Mouse (Mus musculus) right cerebral cortex, postnatal 10 days (tissue): ENCODE measurements around the gene Gls.

ENCODE experiments used
- DNase-seq, 2 experiments: peaks; one replicate each; pipeline ENCODE4 v3.0.0; 2021; ENCODE audit warnings: low spot score in 2 of 2

The Gls gene

GRCm38 (mm10) chr1:52248899-52249556, 16.0 kb upstream of the Gls start:
- no peak for DNase-seq

DNA sequence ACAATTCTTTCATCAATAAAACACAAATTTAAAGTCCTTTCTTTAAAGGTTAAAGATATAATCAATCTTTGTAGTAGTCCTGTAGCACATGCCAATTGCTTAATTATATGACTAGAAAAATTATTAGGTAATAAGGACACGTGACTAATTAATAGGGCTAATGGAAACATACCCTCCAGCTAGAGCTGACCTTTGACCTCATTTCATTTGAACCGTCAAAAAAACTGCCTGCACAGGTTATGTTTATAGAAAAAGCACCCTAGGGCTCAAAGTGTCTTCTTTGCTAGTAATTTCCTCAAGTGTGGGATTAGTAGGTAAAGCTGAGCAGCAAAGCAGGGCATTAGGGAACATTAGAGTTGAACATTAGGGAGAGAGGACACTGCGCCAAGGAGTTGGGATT, 9.2 kb upstream of the Gls start:
- no peak for DNase-seq

- DNase-seq, result no peak
Observed at GRCm38 (mm10) chr1:52232766-52233140, 279 bp downstream of the Gls start.

DNA sequence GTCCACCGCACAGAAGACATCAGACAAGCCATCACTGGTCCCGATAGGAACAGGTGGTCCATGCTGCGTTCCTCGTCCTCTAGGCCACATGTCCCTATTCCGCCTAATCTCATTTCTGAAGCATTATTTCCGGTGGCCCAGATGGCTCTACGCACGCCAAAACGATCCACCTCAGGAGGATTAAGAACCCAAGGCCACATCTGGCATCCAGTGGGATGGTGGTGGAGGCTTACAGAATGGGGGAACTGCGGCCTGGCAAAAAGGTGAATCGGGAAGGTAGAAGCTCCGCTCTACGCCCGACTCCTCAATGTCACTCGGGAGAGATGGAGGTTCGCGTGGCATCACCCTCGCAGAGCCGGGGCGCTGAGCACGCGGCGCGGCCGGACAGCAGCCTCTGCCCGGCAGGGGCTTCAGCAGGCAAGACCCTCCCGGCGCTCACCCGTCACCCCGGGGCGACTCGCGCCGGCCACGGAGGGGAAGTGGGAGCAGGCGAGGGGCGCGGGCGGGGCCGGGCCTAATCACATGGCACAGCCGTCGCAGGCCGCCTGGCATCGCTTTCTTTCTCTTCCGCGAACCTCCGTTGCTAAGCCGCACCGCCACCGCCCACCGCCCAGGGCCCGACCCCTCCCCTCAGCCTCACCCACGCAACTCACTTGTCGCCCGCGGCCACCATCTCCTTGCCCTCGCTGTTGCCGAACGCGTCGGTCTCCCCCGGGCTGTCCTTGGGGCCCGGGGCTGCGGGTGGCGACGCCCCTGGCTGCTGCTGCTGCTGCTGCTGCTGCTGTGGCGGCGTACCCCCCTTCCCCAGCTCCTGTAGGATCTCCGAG, 880 bp downstream of the Gls start:
- DNase-seq, result peak; percentile 82

DNA sequence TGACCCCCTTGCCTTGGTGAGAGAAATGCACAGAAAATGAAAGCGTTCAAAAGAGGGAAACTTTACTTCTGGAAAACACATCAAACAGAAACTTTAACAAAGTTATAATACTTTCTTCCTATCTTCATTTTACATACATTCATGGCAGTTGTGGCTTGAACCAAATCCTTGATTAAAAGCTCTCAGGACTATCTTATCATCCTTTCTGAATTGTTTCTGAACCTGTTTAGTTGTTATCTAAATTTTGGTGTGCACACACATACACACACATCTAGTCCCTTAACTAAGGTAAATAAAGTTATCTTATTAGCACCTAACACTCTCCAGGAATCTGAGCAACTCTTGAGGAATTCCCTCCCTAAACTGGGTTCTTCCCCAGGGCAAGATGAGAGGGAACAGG, 2.6 kb downstream of the Gls start:
- no peak for DNase-seq

GRCm38 (mm10) chr1:52228178-52228577, 4.9 kb downstream of the Gls start:
- no peak for DNase-seq

DNA sequence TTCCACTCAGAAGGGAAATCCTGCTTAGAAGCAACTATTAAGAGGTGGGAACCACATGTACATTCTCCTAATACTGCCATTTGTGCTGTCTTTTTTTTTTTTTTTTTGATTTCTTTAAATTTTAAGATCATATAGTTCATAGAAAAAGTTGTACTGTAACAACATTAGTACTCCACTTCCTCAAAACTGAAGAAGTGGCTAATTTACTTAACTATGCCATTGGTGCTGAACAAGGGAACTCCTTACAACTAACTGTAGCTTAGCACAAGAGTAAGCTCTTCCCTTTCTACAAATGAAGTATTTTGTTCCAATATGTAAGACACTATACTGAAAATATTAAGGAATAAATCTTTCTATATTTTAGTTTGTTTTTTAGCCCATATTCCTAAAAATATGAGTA, 6.6 kb downstream of the Gls start:
- DNase-seq, result no peak

DNA sequence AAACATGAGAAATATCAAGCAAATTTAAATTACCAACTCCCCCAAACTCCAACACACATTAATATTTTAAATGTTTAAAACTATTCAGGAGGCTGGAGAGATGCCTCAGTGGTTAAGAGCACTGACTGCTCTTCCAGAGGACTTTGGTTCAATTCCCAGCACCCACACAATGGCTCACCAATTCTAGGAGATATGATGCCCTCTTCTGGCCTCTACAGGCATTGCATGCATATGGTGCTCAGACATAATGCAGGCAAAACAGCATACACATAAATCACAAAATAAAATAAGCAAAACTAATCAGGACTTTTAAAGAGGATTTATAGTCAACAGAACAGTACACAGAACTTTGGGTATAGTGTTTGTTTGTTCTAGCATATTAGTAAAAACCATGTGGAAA, 16.3 kb downstream of the Gls start:
- DNase-seq, result no peak

- DNase-seq, result no peak
Observed at GRCm38 (mm10) chr1:52182992-52183391, 50.0 kb downstream of the Gls start.

DNA sequence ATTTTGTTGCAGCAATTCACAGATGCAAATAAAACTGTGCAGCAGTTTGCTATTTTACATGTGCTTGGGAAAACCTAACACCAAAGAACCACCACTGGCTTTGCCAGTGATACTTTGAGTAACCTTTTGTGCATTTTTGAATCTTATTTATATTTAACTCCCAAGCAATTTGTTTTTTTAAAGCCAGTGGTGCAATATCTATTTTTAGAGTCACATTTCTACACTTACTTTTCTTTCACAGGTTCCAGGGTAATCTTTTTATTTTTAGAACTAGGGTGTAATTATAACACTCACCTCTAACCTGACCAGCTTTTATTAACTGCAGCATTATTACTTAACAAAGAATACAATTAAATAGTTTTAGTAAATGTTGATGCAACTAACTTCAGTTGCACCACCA, 51.0 kb downstream of the Gls start:
- DNase-seq, result no peak

GRCm38 (mm10) chr1:52179939-52180568, 53.0 kb downstream of the Gls start:
- DNase-seq, result no peak

DNA sequence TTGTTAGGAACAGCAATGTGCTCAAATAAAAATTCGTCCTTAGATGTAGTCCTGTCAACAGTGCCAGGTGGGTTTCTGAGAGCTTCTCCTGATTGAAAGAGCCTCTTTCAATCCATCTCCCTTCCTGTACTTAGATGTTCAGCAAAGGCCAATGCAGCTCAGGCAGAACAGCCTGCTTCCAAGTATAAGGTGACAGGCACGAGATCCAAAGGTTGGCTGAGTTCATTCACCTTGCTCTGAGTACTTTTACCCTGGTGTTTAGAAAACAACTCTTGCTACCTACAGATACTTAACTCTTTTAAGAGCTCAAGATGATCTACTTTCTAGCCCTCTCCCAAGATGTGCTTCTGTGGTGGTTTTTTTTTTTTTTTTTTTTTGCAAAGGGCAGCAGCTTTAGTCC, 56.0 kb downstream of the Gls start:
- DNase-seq, result no peak

- no peak for DNase-seq
Observed at GRCm38 (mm10) chr1:52175983-52176382, 57.0 kb downstream of the Gls start.

GRCm38 (mm10) chr1:52175321-52175720, 57.7 kb downstream of the Gls start:
- DNase-seq, result no peak

- DNase-seq, result no peak
Observed at GRCm38 (mm10) chr1:52171271-52171670, 61.8 kb downstream of the Gls start.

- no peak for DNase-seq
Observed at GRCm38 (mm10) chr1:52170747-52171146, 62.3 kb downstream of the Gls start.

DNA sequence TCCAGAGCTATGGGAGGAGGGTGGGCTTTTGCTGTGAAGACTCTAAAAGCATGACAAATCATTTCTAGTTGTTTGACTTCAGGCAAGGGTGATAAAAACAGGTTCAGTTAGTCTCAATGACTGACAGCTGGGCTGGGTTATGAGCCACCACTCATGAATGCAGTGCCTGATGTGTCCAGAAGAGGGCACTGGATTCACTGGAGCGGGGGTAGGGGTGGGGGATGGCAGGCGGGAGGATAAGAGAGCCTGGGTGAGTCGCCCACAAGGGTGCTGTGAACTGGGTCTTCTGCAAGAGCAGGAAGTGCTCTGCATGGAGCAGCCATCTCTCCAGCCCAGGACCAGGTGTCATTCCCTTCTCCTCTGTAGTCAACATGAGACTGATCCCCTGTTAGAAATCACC, 63.0 kb downstream of the Gls start:
- no peak for DNase-seq

- DNase-seq, result no peak
Observed at GRCm38 (mm10) chr1:52166652-52167220, 66.3 kb downstream of the Gls start.

DNA sequence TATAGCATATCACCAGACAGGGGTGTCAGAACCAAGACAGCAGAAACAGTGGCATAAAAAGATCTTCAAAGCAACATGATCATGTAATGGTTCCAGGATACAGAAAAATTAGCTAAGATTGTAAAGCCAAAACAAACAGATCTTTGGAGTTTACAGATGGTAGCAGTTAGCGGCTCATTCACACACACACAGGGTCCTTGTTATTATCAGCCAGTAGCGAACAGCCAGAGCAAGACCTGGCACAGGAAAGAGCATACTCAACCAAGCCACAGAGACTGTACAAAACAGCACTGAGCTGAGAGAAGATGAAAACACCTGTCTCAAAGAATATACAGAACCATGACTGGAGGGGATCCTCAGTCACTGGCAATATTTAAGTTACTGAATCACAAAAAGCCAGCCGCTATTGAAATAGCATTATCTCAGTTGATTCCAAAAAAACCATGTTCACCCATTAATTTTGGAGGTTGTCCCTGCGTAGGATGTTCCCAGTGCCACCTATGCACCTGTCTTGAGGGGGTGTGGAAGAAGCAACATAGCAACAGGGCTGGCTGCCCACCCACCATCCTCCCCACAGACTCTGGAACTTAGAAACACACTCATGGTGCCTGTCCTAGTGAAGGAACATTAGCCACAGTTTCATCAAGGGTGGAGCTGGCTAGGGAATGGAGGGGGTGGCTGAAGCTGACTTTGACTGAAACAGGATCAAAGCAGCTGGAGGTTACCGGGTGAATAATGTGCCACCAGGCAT, 69.2 kb downstream of the Gls start:
- peak in 1 of 2 experiments; percentile 28 for DNase-seq

DNA sequence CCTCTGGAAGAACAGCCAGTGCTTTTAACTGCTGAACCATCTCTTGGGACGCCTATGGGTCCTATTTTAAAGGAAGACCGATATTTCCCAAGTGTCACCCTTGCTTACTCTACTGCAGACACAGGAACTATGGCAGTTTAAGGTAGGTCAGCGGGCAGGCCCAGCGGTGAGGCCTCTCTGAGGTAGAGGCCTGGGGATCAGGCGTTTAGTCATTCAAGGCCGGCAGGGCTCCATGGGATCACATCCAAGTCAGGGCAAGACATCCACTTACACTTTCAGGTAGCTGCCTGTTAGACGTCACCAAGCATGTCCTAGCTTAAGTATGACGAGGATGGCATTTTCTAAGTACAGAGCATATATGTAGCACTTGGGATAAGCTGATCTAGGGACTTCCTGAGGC, 71.9 kb downstream of the Gls start:
- peak; percentile 18 to 30 for DNase-seq

DNA sequence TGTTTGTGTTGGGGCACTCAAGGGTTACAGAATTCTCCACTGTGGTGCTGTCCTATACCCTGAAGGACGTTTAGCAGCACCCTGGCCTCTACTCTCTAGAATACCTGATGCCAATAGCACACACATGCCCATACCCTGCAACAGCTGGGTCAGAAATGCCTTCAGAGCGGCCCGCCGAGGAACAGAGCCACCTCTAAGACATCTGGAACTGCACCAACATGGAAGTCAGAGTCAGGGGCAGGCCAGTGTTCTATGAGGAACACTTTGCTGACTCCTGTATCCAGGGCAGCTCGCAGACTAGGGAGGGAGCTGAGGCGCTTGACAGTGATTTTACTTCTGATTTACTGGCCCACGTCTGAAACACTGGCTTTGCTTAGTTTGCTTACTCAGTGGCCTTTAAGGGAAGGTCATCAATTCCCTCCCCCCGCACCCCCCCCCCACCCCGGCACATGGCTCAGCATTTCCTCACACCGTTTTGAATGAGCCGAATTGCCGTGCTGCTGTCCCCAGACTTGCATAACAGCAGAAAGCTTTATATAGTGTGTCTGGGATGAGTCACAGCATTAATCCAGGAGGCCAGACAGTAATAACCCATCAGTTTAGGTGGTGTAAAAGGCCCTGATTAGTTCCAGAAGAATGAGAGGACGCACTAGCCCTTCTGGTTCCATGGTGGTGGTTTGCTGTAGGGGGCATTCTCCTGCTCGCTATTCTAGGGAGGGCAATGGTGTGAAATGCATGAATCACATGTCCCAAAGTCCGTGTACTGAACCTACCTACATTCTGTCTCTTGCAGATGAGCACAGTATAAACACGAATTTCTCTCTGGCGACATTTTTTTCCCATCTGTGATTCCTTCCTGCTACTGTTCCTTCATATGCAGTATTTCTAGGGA, 74.3 kb downstream of the Gls start:
- peak in 1 of 2 experiments; percentile 18 for DNase-seq
